Mouse (Mus musculus): ENCODE measurements at regions not wholly inside any gene's neighbourhood (a gene's known extent, or its start where the extent isn't known, plus 50 kb on each side); places are given as distances from the start of the nearest gene placed in this dataset.
"Not testable (repeated sequence)": the region's sequence is repeated elsewhere in the genome, so short reads cannot be mapped to it uniquely, and the experiment has no call there.

GRCm38 (mm10) chr1:73635709-73636108 lies 488.5 kb downstream of the Tns1 start:
- Histone ChIP-seq H3K4me2 (replicated peaks) (no peak overlapping the region), H3K27ac (no peak overlapping the region)
- WGBS: 72% methylated on average over 2 of the region's 2 CpGs

GRCm38 (mm10) chr1:73634871-73635270 lies 489.4 kb downstream of the Tns1 start:
- WGBS: 90% methylated on average over 4 of the region's 4 CpGs
- no peak overlapping the region for H3K27ac ChIP-seq
- H3K9ac ChIP-seq: no peak overlapping the region
- ATAC-seq (ENCODE audit: insufficient number of reproducible peaks, insufficient read depth, low FRiP score, low TSS enrichment): no peak
- H3K36me3 ChIP-seq: no peaks in the 10 kb centered on the region
- no peak overlapping the region for H3K4me2 ChIP-seq (replicated peaks)
- H3K4me3 ChIP-seq: no peak overlapping the region
- no peaks in the 10 kb centered on the region for H3K9me3 ChIP-seq
- no peaks in the 10 kb centered on the region for H3K4me1 ChIP-seq
- H3K27me3 ChIP-seq: no peaks in the 10 kb centered on the region

More at GRCm38 (mm10) chr1:73635709-73636108, 488.5 kb downstream of the Tns1 start:
- H3K36me3 ChIP-seq: no peaks in the 10 kb centered on the region
- H3K27me3 ChIP-seq: no peaks in the 10 kb centered on the region
- no peak for ATAC-seq (ENCODE audit: insufficient number of reproducible peaks, insufficient read depth, low FRiP score, low TSS enrichment)
- no peak overlapping the region for H3K4me3 ChIP-seq
- no peaks in the 10 kb centered on the region for H3K9me3 ChIP-seq
- H3K9ac ChIP-seq: no peak overlapping the region
- H3K4me1 ChIP-seq: peaks cover 3% of the 10 kb centered on the region

- Histone ChIP-seq H3K4me2 (replicated peaks) (no peak overlapping the region), H3K27me3 (no peaks in the 10 kb centered on the region), H3K27ac (no peak overlapping the region), H3K9ac (no peak overlapping the region), H3K36me3 (no peaks in the 10 kb centered on the region), H3K4me3 (no peak overlapping the region), H3K4me1 (no peaks in the 10 kb centered on the region), H3K9me3 (no peaks in the 10 kb centered on the region)
- 93% methylated on average over 1 of the region's 1 CpGs for WGBS
- no peak for ATAC-seq (ENCODE audit: insufficient number of reproducible peaks, insufficient read depth, low FRiP score, low TSS enrichment)
These were observed 491.2 kb downstream of the Tns1 start for GRCm38 (mm10) chr1:73633071-73633470.

- H3K27ac ChIP-seq: no peak overlapping the region
- H3K9me3 ChIP-seq: no peaks in the 10 kb centered on the region
- H3K36me3 ChIP-seq: no peaks in the 10 kb centered on the region
- no peaks in the 10 kb centered on the region for H3K27me3 ChIP-seq
- no peak overlapping the region for H3K4me3 ChIP-seq
- no peaks in the 10 kb centered on the region for H3K4me1 ChIP-seq
- no peak for ATAC-seq (ENCODE audit: insufficient number of reproducible peaks, insufficient read depth, low FRiP score, low TSS enrichment)
- H3K9ac ChIP-seq: no peak overlapping the region
- H3K4me2 ChIP-seq (replicated peaks): no peak overlapping the region
- WGBS: 61% methylated on average over 1 of the region's 1 CpGs
These were observed 493.9 kb downstream of the Tns1 start for GRCm38 (mm10) chr1:73630363-73630762.

GRCm38 (mm10) chr1:73625365-73625764 lies 498.9 kb downstream of the Tns1 start:
- Histone ChIP-seq H3K4me2 (replicated peaks) (no peak overlapping the region), H3K36me3 (no peaks in the 10 kb centered on the region), H3K27ac (no peak overlapping the region), H3K9ac (no peak overlapping the region), H3K9me3 (no peaks in the 10 kb centered on the region), H3K27me3 (no peaks in the 10 kb centered on the region), H3K4me1 (no peaks in the 10 kb centered on the region), H3K4me3 (no peak overlapping the region)
- WGBS: 85% methylated on average over 5 of the region's 5 CpGs
- ATAC-seq (ENCODE audit: insufficient number of reproducible peaks, insufficient read depth, low FRiP score, low TSS enrichment): no peak

GRCm38 (mm10) chr1:73621121-73621520 lies 503.1 kb downstream of the Tns1 start:
- not testable (repeated sequence) for H3K4me2 ChIP-seq (replicated peaks); H3K9ac ChIP-seq; ATAC-seq (ENCODE audit: insufficient number of reproducible peaks, insufficient read depth, low FRiP score, low TSS enrichment); H3K4me1 ChIP-seq; H3K27me3 ChIP-seq; H3K27ac ChIP-seq; H3K4me3 ChIP-seq; H3K36me3 ChIP-seq; H3K9me3 ChIP-seq
- WGBS: 81% methylated on average over 5 of the region's 5 CpGs

GRCm38 (mm10) chr1:73618551-73619170 lies 505.6 kb downstream of the Tns1 start:
- H3K9ac ChIP-seq: no peak overlapping the region
- ATAC-seq (ENCODE audit: insufficient number of reproducible peaks, insufficient read depth, low FRiP score, low TSS enrichment): no peak
- WGBS: 38% methylated on average over 4 of the region's 4 CpGs
- no peaks in the 10 kb centered on the region for H3K27me3 ChIP-seq
- H3K4me1 ChIP-seq: no peaks in the 10 kb centered on the region
- H3K36me3 ChIP-seq: no peaks in the 10 kb centered on the region
- H3K4me2 ChIP-seq (replicated peaks): no peak overlapping the region
- no peaks in the 10 kb centered on the region for H3K9me3 ChIP-seq
- H3K4me3 ChIP-seq: no peak overlapping the region
- no peak overlapping the region for H3K27ac ChIP-seq

- Histone ChIP-seq H3K4me3 (no peak overlapping the region), H3K27ac (no peak overlapping the region), H3K4me2 (replicated peaks) (no peak overlapping the region), H3K36me3 (no peaks in the 10 kb centered on the region), H3K9ac (no peak overlapping the region), H3K9me3 (no peaks in the 10 kb centered on the region), H3K27me3 (no peaks in the 10 kb centered on the region), H3K4me1 (no peaks in the 10 kb centered on the region)
- ATAC-seq (ENCODE audit: insufficient number of reproducible peaks, insufficient read depth, low FRiP score, low TSS enrichment): no peak
- 69% methylated on average over 9 of the region's 9 CpGs for WGBS
These were observed 530.4 kb downstream of the Tns1 start for GRCm38 (mm10) chr1:73593653-73594385.

GRCm38 (mm10) chr1:73591342-73592099 lies 532.7 kb downstream of the Tns1 start:
- Histone ChIP-seq H3K9me3 (no peaks in the 10 kb centered on the region), H3K9ac (no peak overlapping the region), H3K4me3 (no peak overlapping the region), H3K4me2 (replicated peaks) (no peak overlapping the region), H3K27me3 (no peaks in the 10 kb centered on the region), H3K4me1 (no peaks in the 10 kb centered on the region), H3K36me3 (no peaks in the 10 kb centered on the region), H3K27ac (no peak overlapping the region)
- no peak for ATAC-seq (ENCODE audit: insufficient number of reproducible peaks, insufficient read depth, low FRiP score, low TSS enrichment)
- 60% methylated on average over 9 of the region's 9 CpGs for WGBS

GRCm38 (mm10) chr1:73579680-73580079 lies 544.6 kb downstream of the Tns1 start:
- no peaks in the 10 kb centered on the region for H3K9me3 ChIP-seq
- H3K4me2 ChIP-seq (replicated peaks): no peak overlapping the region
- no peak overlapping the region for H3K27ac ChIP-seq
- no peak overlapping the region for H3K4me3 ChIP-seq
- 84% methylated on average over 3 of the region's 3 CpGs for WGBS
- no peak overlapping the region for H3K9ac ChIP-seq
- no peak for ATAC-seq (ENCODE audit: insufficient number of reproducible peaks, insufficient read depth, low FRiP score, low TSS enrichment)
- H3K27me3 ChIP-seq: no peaks in the 10 kb centered on the region
- H3K4me1 ChIP-seq: no peaks in the 10 kb centered on the region
- H3K36me3 ChIP-seq: no peaks in the 10 kb centered on the region

- no peaks in the 10 kb centered on the region for H3K9me3 ChIP-seq
- no peak overlapping the region for H3K4me3 ChIP-seq
- no peaks in the 10 kb centered on the region for H3K36me3 ChIP-seq
- H3K27me3 ChIP-seq: no peaks in the 10 kb centered on the region
- ATAC-seq (ENCODE audit: insufficient number of reproducible peaks, insufficient read depth, low FRiP score, low TSS enrichment): no peak
- no peak overlapping the region for H3K4me2 ChIP-seq (replicated peaks)
- H3K27ac ChIP-seq: no peak overlapping the region
- no peak overlapping the region for H3K9ac ChIP-seq
- H3K4me1 ChIP-seq: no peaks in the 10 kb centered on the region
- 93% methylated on average over 1 of the region's 1 CpGs for WGBS
These were observed 547.2 kb downstream of the Tns1 start for GRCm38 (mm10) chr1:73577019-73577418.

- no peaks in the 10 kb centered on the region for H3K4me1 ChIP-seq
- H3K36me3 ChIP-seq: no peaks in the 10 kb centered on the region
- no peak overlapping the region for H3K27ac ChIP-seq
- 41% methylated on average over 1 of the region's 1 CpGs for WGBS
- H3K9ac ChIP-seq: no peak overlapping the region
- ATAC-seq (ENCODE audit: insufficient number of reproducible peaks, insufficient read depth, low FRiP score, low TSS enrichment): no peak
- H3K4me3 ChIP-seq: no peak overlapping the region
- H3K9me3 ChIP-seq: no peaks in the 10 kb centered on the region
- no peaks in the 10 kb centered on the region for H3K27me3 ChIP-seq
- no peak overlapping the region for H3K4me2 ChIP-seq (replicated peaks)
These were observed 548.6 kb downstream of the Tns1 start for GRCm38 (mm10) chr1:73575694-73576093.
